Mouse (Mus musculus): ENCODE measurements around the gene Igsf21. TPM values are rescaled to one million over a fixed set of nuclear protein-coding genes. Genes with fewer than 3 reads are reported as not detected.

Gene Igsf21
- total and polyA plus RNA-seq, 2 experiments from 2014 or later, result 125 to 176 TPM

DNA sequence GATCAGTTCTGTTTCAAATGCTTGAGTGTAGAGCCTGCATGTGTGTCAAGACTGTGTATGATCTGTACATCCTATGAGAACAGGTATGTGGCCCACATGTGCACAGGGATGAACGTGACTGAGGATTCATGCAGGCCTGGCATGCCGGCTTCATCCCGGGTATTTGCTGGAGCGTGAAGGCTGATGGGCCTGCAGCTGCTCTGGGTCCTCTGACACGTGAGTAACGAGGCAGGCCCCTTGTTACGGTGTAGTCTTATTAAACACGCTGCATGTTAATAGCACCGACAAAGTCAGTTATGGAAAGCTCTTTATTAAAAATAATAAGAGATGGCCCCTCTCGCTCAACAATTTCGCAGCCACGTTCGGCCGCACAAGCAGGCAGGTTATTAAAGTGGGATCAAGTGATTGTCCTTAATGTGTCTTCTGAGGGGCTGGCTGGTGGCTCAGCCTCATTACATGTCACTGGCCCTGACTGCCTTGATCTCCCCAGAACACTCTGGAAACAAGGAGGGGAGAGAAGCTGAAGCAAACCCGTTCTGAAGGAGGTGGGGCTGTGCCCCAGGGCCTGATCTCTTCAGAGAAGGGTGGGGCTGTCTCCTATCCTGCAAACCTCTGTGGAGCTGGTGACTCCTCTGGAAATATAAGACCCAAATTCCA lies 22.7 kb upstream of the Igsf21 start:
- DNase-seq (ENCODE audit: low spot score), result peak; percentile 48
- no peaks in the 10 kb centered on the region for H3K27me3 ChIP-seq (ENCODE audit: insufficient read depth, low read length)
- 0 out of 2 replicates have a peak overlapping the region, but pooled peaks have one; percentile 27 for H3K27ac ChIP-seq
- TF ChIP-seq CTCF (IDR thresholded peaks at IDR 0.05; ENCODE audit: low read depth), result no peak
- peak; percentile 50 for ATAC-seq
- 48% methylated on average over 15 of the region's 15 CpGs for WGBS
- H3K9ac ChIP-seq (replicated peaks; ENCODE audit: low read length), result no peak overlapping the region
- no peak overlapping the region for H3K4me2 ChIP-seq (ENCODE audit: low read depth, low read length)
- no peak overlapping the region for H3K4me3 ChIP-seq (ENCODE audit: low read length)
- 0 out of 2 replicates have a peak, but pooled peaks cover 2% of the 10 kb centered on the region for H3K9me3 ChIP-seq (ENCODE audit: low read length)
- no peaks in the 10 kb centered on the region for H3K36me3 ChIP-seq (ENCODE audit: insufficient read depth, low read length)
- H3K4me1 ChIP-seq (ENCODE audit: insufficient read depth, low read length), result peaks cover 7% of the 10 kb centered on the region

DNA sequence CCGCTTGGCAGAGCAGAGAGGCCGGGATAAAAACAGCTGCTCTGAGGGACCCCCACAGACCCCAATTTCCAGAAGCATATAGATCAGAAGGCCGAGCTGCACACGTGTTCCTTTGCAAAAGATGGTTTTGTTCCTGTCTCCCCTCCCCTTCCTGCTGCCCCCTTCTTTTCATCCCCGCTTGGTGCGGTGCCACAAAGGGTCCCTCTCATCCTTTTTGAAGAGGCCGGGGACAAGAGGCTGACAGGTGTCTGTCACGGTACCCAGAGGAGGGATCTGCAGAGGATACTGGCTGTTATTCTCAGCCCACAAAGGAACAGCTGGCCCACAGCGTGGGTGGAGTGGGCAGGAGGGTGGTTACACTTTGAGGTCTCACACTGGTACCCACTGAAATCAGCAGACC lies 21.3 kb upstream of the Igsf21 start:
- DNase-seq (ENCODE audit: low spot score) (no peak), ATAC-seq (no peak)
- Histone ChIP-seq H3K4me1 (ENCODE audit: insufficient read depth, low read length) (peaks cover 7% of the 10 kb centered on the region), H3K9ac (replicated peaks; ENCODE audit: low read length) (no peak overlapping the region; the same call in 1 of the 2 replicates), H3K27ac (no peak overlapping the region), H3K9me3 (ENCODE audit: low read length) (0 out of 2 replicates have a peak, but pooled peaks cover 2% of the 10 kb centered on the region), H3K36me3 (ENCODE audit: insufficient read depth, low read length) (no peaks in the 10 kb centered on the region), H3K4me3 (ENCODE audit: low read length) (no peak overlapping the region), H3K27me3 (ENCODE audit: insufficient read depth, low read length) (no peaks in the 10 kb centered on the region), H3K4me2 (ENCODE audit: low read depth, low read length) (no peak overlapping the region)
- 37% methylated on average over 9 of the region's 9 CpGs for WGBS
- no peak for TF ChIP-seq CTCF (IDR thresholded peaks at IDR 0.05; ENCODE audit: low read depth)

DNA sequence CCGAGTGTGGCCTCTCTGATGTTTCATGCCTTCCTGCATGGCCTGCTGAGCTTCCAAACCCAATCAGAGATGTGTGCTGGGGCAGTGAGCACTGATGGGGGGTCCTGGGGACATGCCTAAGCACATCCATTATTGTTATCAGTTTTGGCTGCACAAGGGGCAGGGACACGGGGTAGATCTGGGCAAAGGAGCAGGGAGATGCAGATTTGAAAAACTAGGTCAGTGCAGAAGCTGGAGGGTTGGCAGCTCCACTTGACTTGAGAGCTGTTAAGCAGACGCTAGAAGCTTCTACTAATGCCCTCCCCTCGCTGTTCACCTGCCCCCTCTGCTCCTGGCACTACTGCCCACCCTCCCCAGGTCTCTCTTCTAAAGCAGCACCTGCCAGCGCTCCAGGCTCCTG lies 20.5 kb upstream of the Igsf21 start:
- WGBS, result 59% methylated on average over 5 of the region's 5 CpGs
- Histone ChIP-seq H3K9ac (replicated peaks; ENCODE audit: low read length) (no peak overlapping the region), H3K27me3 (ENCODE audit: insufficient read depth, low read length) (no peaks in the 10 kb centered on the region), H3K4me1 (ENCODE audit: insufficient read depth, low read length) (peaks cover 7% of the 10 kb centered on the region), H3K4me2 (ENCODE audit: low read depth, low read length) (no peak overlapping the region), H3K9me3 (ENCODE audit: low read length) (0 out of 2 replicates have a peak, but pooled peaks cover 2% of the 10 kb centered on the region), H3K4me3 (ENCODE audit: low read length) (no peak overlapping the region), H3K36me3 (ENCODE audit: insufficient read depth, low read length) (no peaks in the 10 kb centered on the region), H3K27ac (no peak overlapping the region)
- TF ChIP-seq CTCF (IDR thresholded peaks at IDR 0.05; ENCODE audit: low read depth), result no peak
- ATAC-seq (no peak), DNase-seq (ENCODE audit: low spot score) (no peak)

DNA sequence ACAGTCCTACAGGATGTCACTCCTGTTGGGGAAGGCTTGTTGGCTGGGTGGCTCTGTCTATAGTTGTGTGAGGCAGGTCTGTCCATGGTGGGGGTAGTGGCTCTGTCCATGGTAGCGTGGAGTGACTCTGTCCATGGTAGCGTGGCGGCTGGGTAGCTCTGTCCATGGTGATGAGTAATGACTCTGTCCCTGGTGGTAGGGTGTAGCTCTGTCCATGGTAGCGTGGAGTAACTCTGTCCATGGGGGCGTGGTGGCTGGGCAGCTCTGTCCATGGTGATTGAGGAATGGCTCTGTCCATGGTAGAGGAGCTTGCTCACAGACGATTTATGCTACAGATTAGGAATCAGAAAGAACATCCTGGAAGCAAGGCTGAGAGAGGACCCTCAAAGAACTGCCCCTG lies 12.4 kb upstream of the Igsf21 start:
- WGBS, result 25% methylated on average over 6 of the region's 6 CpGs
- H3K9me3 ChIP-seq (ENCODE audit: low read length), result no peaks in the 10 kb centered on the region
- H3K9ac ChIP-seq (replicated peaks; ENCODE audit: low read length), result no peak overlapping the region
- peak; percentile 72 for DNase-seq (ENCODE audit: low spot score)
- peak; percentile 91 for ATAC-seq
- no peaks in the 10 kb centered on the region for H3K36me3 ChIP-seq (ENCODE audit: insufficient read depth, low read length)
- H3K27me3 ChIP-seq (ENCODE audit: insufficient read depth, low read length), result no peaks in the 10 kb centered on the region
- no peak overlapping the region for H3K4me2 ChIP-seq (ENCODE audit: low read depth, low read length)
- no peak overlapping the region for H3K27ac ChIP-seq
- peak; percentile 36 for TF ChIP-seq CTCF (IDR thresholded peaks at IDR 0.05; ENCODE audit: low read depth)
- H3K4me3 ChIP-seq (ENCODE audit: low read length), result no peak overlapping the region
- no peaks in the 10 kb centered on the region for H3K4me1 ChIP-seq (ENCODE audit: insufficient read depth, low read length)

DNA sequence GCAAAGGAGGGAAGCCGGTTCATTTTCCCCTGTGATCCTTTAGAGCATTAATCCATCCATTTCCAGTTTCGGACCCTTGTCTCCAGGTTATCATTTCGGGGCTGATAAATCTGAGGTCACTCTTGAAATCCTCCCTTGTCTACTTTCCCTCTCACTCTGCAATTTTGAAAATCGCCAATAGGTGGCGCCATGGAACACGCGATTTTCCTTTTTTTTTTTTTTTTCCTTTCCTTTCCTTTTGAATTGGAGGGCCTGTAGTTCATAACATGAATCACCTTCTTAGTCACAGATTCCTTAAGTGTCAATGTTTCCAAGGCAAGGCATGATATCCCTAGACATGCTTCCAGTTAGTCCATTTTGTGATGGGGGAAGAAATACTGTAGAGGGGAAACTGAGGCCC lies 5.8 kb upstream of the Igsf21 start:
- H3K4me2 ChIP-seq (ENCODE audit: low read depth, low read length), result no peak overlapping the region
- H3K9ac ChIP-seq (replicated peaks; ENCODE audit: low read length), result no peak overlapping the region
- peak; percentile 68 for DNase-seq (ENCODE audit: low spot score)
- no peaks in the 10 kb centered on the region for H3K9me3 ChIP-seq (ENCODE audit: low read length)
- TF ChIP-seq CTCF (IDR thresholded peaks at IDR 0.05; ENCODE audit: low read depth), result peak; percentile 87
- H3K4me3 ChIP-seq (ENCODE audit: low read length), result no peak overlapping the region
- H3K4me1 ChIP-seq (ENCODE audit: insufficient read depth, low read length), result no peaks in the 10 kb centered on the region; the same call in 1 of the 2 replicates
- 14% methylated on average over 7 of the region's 7 CpGs for WGBS
- ATAC-seq, result no peak
- no peak overlapping the region for H3K27ac ChIP-seq
- no peaks in the 10 kb centered on the region for H3K36me3 ChIP-seq (ENCODE audit: insufficient read depth, low read length)
- no peaks in the 10 kb centered on the region; the same call in none of the 2 replicates for H3K27me3 ChIP-seq (ENCODE audit: insufficient read depth, low read length)

DNA sequence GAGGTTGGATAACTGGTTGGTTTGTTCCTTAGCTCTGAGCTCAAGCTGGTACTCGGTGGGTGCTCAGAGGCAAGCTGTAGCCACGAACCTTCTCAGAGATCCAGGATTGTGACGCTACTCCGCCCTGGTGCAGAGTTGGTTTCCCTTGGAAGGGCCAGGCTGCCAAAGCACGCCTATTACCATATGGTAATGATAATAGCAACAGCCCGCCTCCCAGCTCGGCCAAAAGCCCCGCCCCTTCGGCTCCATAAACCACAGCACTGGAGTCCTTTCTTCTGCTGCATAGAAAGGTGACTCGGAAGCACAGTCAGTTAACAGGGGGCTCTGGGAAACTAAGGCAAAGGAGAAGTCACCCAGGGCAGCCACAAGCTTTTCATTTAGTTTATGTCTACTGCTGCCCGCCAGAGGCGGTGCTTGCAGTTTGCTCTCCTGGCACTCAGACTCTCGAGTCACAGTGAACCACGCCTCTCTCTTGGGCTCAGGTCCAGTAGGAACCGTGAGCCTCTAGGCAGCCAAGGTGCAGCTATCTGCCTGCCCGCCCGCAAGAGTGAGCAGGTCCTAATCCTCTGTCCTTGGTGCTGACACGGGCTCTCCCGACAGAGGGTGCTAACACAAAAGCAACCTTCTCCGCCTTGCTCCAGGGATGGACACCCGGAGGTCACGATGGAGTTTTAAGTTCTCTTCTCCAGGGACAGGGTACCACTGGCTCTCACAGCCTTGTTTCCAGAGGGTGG lies 2.6 kb upstream of the Igsf21 start:
- H3K4me2 ChIP-seq (ENCODE audit: low read depth, low read length), result no peak overlapping the region
- H3K9me3 ChIP-seq (ENCODE audit: low read length), result no peaks in the 10 kb centered on the region
- ATAC-seq, result no peak
- no peak overlapping the region for H3K9ac ChIP-seq (replicated peaks; ENCODE audit: low read length)
- H3K4me1 ChIP-seq (ENCODE audit: insufficient read depth, low read length), result peaks cover 4% of the 10 kb centered on the region; the same call in 1 of the 2 replicates
- H3K4me3 ChIP-seq (ENCODE audit: low read length), result no peak overlapping the region
- no peaks in the 10 kb centered on the region for H3K36me3 ChIP-seq (ENCODE audit: insufficient read depth, low read length)
- H3K27ac ChIP-seq, result no peak overlapping the region
- peak; percentile 74 for DNase-seq (ENCODE audit: low spot score)
- WGBS, result 6% methylated on average over 22 of the region's 22 CpGs
- peak; percentile 78 for TF ChIP-seq CTCF (IDR thresholded peaks at IDR 0.05; ENCODE audit: low read depth)
- H3K27me3 ChIP-seq (ENCODE audit: insufficient read depth, low read length), result no peaks in the 10 kb centered on the region; the same call in none of the 2 replicates

Measured in hindbrain, postnatal 0 days (tissue).